Mouse (Mus musculus) spleen, adult 2 months (tissue): ENCODE measurements around the gene Plin5. TPM values are rescaled to one million over a fixed set of nuclear protein-coding genes. Genes with fewer than 3 reads are reported as not detected.

Experiments used
- DNase-seq, 2 experiments: peaks; one replicate each; pipeline versions ENCODE4 v3.0.0 to v3.0.0-alpha.2; 2012 to 2021; ENCODE audit warnings: low spot score in 2 of 2, low read depth in 1 of 2
- H3K27ac ChIP-seq: fragments of 200-500 bp; 2 replicates; pipeline ENCODE4 v1.5.1; 2012; ENCODE audit warnings: low read length, inconsistent platforms; ENCODE audit not compliant: insufficient read depth
- H3K27me3 ChIP-seq: fragments of 200-500 bp; 2 replicates; pipeline ENCODE4 v1.6.1; 2012; ENCODE audit warnings: mild to moderate bottlenecking, moderate library complexity, low read length, inconsistent platforms; ENCODE audit not compliant: control insufficient read depth, insufficient read depth
- H3K36me3 ChIP-seq: fragments of 200-500 bp; 2 replicates; pipeline ENCODE4 v1.6.1; 2012; ENCODE audit warnings: mild to moderate bottlenecking, low read length, inconsistent platforms; ENCODE audit not compliant: control insufficient read depth, insufficient read depth
- H3K4me1 ChIP-seq: fragments of 200-500 bp; 2 replicates; pipeline ENCODE4 v1.6.1; 2011; ENCODE audit warnings: inconsistent platforms; ENCODE audit not compliant: control insufficient read depth, insufficient read depth, insufficient read length
- H3K4me3 ChIP-seq: fragments of 200-500 bp; 2 replicates; pipeline ENCODE4 v1.5.1; 2011; ENCODE audit warnings: mild to moderate bottlenecking, inconsistent platforms; ENCODE audit not compliant: insufficient read depth, insufficient read length; ENCODE audit errors: extremely low read depth
- CTCF ChIP-seq: fragments of 200-500 bp; IDR thresholded peaks from 2 replicates; pipeline ENCODE4 v1.5.1; 2011; ENCODE audit warnings: mild to moderate bottlenecking, inconsistent platforms; ENCODE audit not compliant: insufficient read depth, insufficient read length, insufficient replicate concordance; ENCODE audit errors: extremely low read depth
- POLR2A ChIP-seq: fragments of 200-500 bp; IDR thresholded peaks from 2 replicates; pipeline ENCODE4 v1.6.1; 2011; ENCODE audit warnings: low read depth, low read length, inconsistent platforms
- WGBS: fragments of 180-500 bp; shearing (Covaris S2); methylation state at CpG from one replicate; pipeline ENCODE4 v1.1.7; 2018; 5-methylcytosine and 5-hydroxymethylcytosine counted together
- polyA plus RNA-seq: library from polyadenylated mRNA; depleted of rRNA; stranded (reverse); fragments of >200 nt; gene quantifications from 2 replicates; pipeline ENCODE4 v1.2.3, GENCODE M21; 2012

Gene Plin5
- polyA plus RNA-seq, 1 experiment = 0.30 TPM

GRCm38 (mm10) chr17:56124377-56125275, 7.2 kb upstream of the Plin5 start:
- Histone ChIP-seq H3K27ac (no peak overlapping the region), H3K4me3 (peak overlapping the region; percentile 29; the same call in 1 of the 2 replicates), H3K27me3 (peaks cover 11% of the 10 kb centered on the region; the same call in 1 of the 2 replicates), H3K36me3 (no peaks in the 10 kb centered on the region), H3K4me1 (no peaks in the 10 kb centered on the region; the same call in 1 of the 2 replicates)
- TF ChIP-seq POLR2A = no peak
- peak; percentile 70; the same call in 1 of the 2 replicates for TF ChIP-seq CTCF
- peak in 1 of 2 experiments; percentile 37 for DNase-seq
- 51% methylated on average over 59 of the region's 59 CpGs for WGBS

- H3K4me1 ChIP-seq = no peaks in the 10 kb centered on the region; the same call in 1 of the 2 replicates
- TF ChIP-seq POLR2A (no peak), CTCF (no peak)
- DNase-seq = no peak
- no peak overlapping the region for H3K4me3 ChIP-seq
- H3K27me3 ChIP-seq = peaks cover 11% of the 10 kb centered on the region
- H3K27ac ChIP-seq = no peak overlapping the region
- 69% methylated on average over 59 of the region's 59 CpGs for WGBS
- no peaks in the 10 kb centered on the region for H3K36me3 ChIP-seq
Observed at GRCm38 (mm10) chr17:56123681-56124340, 6.4 kb upstream of the Plin5 start.

GRCm38 (mm10) chr17:56123161-56123560, 5.8 kb upstream of the Plin5 start:
- peaks cover 14% of the 10 kb centered on the region for H3K27me3 ChIP-seq
- no peaks in the 10 kb centered on the region; the same call in 1 of the 2 replicates for H3K4me1 ChIP-seq
- DNase-seq = no peak
- no peak overlapping the region for H3K4me3 ChIP-seq
- no peak for TF ChIP-seq CTCF
- no peak for TF ChIP-seq POLR2A
- 95% methylated on average over 12 of the region's 12 CpGs for WGBS
- no peaks in the 10 kb centered on the region for H3K36me3 ChIP-seq
- H3K27ac ChIP-seq = no peak overlapping the region

- Histone ChIP-seq H3K4me1 (peaks cover 4% of the 10 kb centered on the region; the same call in 1 of the 2 replicates), H3K27me3 (peaks cover 17% of the 10 kb centered on the region), H3K36me3 (no peaks in the 10 kb centered on the region), H3K27ac (peak within 1 kb of the TSS; percentile 52), H3K4me3 (no peak within 1 kb of the TSS)
- TF ChIP-seq CTCF = no peak
- no peak for TF ChIP-seq POLR2A
- WGBS = 40% methylated on average over 2 of the region's 2 CpGs
- no peak for DNase-seq
Observed at GRCm38 (mm10) chr17:56121826-56122225, 4.4 kb upstream of the Plin5 start, which contains the start of gene Lrg1. Gene Lrg1 (minus strand): TSS chr17:56122001.

- WGBS = 9% methylated on average over 66 of the region's 66 CpGs
- Histone ChIP-seq H3K27me3 (peaks cover 17% of the 10 kb centered on the region), H3K36me3 (no peaks in the 10 kb centered on the region), H3K27ac (peak overlapping the region; percentile 1; the same call in 1 of the 2 replicates), H3K4me1 (peaks cover 4% of the 10 kb centered on the region; the same call in 1 of the 2 replicates), H3K4me3 (no peak overlapping the region; the same call in 1 of the 2 replicates)
- TF ChIP-seq CTCF = no peak
- no peak for TF ChIP-seq POLR2A
- DNase-seq = no peak
Observed at GRCm38 (mm10) chr17:56119981-56120880, 2.8 kb upstream of the Plin5 start.

GRCm38 (mm10) chr17:56119431-56119830, 2.0 kb upstream of the Plin5 start:
- Histone ChIP-seq H3K4me3 (no peak overlapping the region), H3K27ac (no peak overlapping the region), H3K4me1 (peaks cover 4% of the 10 kb centered on the region; the same call in 1 of the 2 replicates), H3K27me3 (peaks cover 17% of the 10 kb centered on the region), H3K36me3 (no peaks in the 10 kb centered on the region)
- WGBS = 33% methylated on average over 12 of the region's 12 CpGs
- no peak for DNase-seq
- TF ChIP-seq CTCF (no peak), POLR2A (no peak)
